Mouse (Mus musculus) left cerebral cortex, adult 8-10 months (tissue): ENCODE results near the gene Riox1. TPM values are rescaled to one million over a fixed set of nuclear protein-coding genes. Genes with fewer than 3 reads are reported as not detected.
A peak's percentile ranks its signal among the peaks of the same experiment; 100 is the strongest.
"Not testable (repeated sequence)": the region's sequence is repeated elsewhere in the genome, so short reads cannot be mapped to it uniquely, and the experiment has no call there.

ENCODE experiments used
- DNase-seq, 2 experiments: peaks; one replicate each; pipeline ENCODE4 v3.0.0; 2022; ENCODE audit warnings: low spot score in 2 of 2
- total RNA-seq, 4 experiments: library from RNA; stranded (reverse); gene quantifications; 2 replicates each; pipeline ENCODE4 v1.2.4; 2022

Riox1 gene
- total RNA-seq, result 10 to 100 TPM; 15.6 to 19.2 (median 16.2) TPM

GRCm38 (mm10) chr12:83950493-83950839 lies at the start of gene Riox1:
Riox1 (plus strand) TSS chr12:83950608.
- DNase-seq, result peak; percentile 71 to 80

GRCm38 (mm10) chr12:83910451-83910850 lies 40.0 kb upstream of the Riox1 start:
- DNase-seq, result no peak

- DNase-seq, result no peak
These were observed 36.1 kb upstream of the Riox1 start for GRCm38 (mm10) chr12:83914202-83914740.

GRCm38 (mm10) chr12:83914797-83915196 lies 35.6 kb upstream of the Riox1 start:
- no peak for DNase-seq

GRCm38 (mm10) chr12:83916884-83917283 lies 33.5 kb upstream of the Riox1 start:
- no peak for DNase-seq

GRCm38 (mm10) chr12:83920721-83921441 lies 29.5 kb upstream of the Riox1 start:
- no peak for DNase-seq

GRCm38 (mm10) chr12:83921535-83922381 lies 28.6 kb upstream of the Riox1 start, which contains the start of gene Numb:
Numb (minus strand) TSS chr12:83921934.
- DNase-seq, result peak; percentile 95 to 99

- no peak for DNase-seq
These were observed 27.5 kb upstream of the Riox1 start for GRCm38 (mm10) chr12:83922724-83923485.

- no peak for DNase-seq
These were observed 26.9 kb upstream of the Riox1 start for GRCm38 (mm10) chr12:83923486-83923859.

- DNase-seq, result no peak
These were observed 26.1 kb upstream of the Riox1 start for GRCm38 (mm10) chr12:83924332-83924731.

- no peak for DNase-seq
These were observed 25.2 kb upstream of the Riox1 start for GRCm38 (mm10) chr12:83925160-83925703.

GRCm38 (mm10) chr12:83926061-83926460 lies 24.3 kb upstream of the Riox1 start:
- DNase-seq, result no peak

- no peak for DNase-seq
These were observed 22.7 kb upstream of the Riox1 start for GRCm38 (mm10) chr12:83927747-83928146.

GRCm38 (mm10) chr12:83929186-83929804 lies 21.1 kb upstream of the Riox1 start:
- no peak for DNase-seq

- DNase-seq, result no peak
These were observed 12.8 kb upstream of the Riox1 start for GRCm38 (mm10) chr12:83937600-83937999.

- not testable (repeated sequence) for DNase-seq
These were observed 11.8 kb upstream of the Riox1 start for GRCm38 (mm10) chr12:83938592-83938991.

- DNase-seq, result no peak
These were observed 11.1 kb upstream of the Riox1 start for GRCm38 (mm10) chr12:83939332-83939731.

- DNase-seq, result no peak
These were observed 10.4 kb upstream of the Riox1 start for GRCm38 (mm10) chr12:83940031-83940430.

GRCm38 (mm10) chr12:83941938-83942337 lies 8.5 kb upstream of the Riox1 start:
- DNase-seq, result no peak

- no peak for DNase-seq
These were observed 3.1 kb upstream of the Riox1 start for GRCm38 (mm10) chr12:83947260-83947811.
